Mouse (Mus musculus) urinary bladder, postnatal 25 days (tissue): ENCODE measurements around the gene Col9a2.

Experiments
- DNase-seq: peaks from one replicate; pipeline ENCODE4 v3.0.0; 2022; ENCODE audit warnings: low spot score

Col9a2 gene

GRCm38 (mm10) chr4:121039331-121040115 lies at the start of gene Col9a2:
TSS of gene Col9a2 (plus strand) at chr4:121039385.
- no peak for DNase-seq

DNA sequence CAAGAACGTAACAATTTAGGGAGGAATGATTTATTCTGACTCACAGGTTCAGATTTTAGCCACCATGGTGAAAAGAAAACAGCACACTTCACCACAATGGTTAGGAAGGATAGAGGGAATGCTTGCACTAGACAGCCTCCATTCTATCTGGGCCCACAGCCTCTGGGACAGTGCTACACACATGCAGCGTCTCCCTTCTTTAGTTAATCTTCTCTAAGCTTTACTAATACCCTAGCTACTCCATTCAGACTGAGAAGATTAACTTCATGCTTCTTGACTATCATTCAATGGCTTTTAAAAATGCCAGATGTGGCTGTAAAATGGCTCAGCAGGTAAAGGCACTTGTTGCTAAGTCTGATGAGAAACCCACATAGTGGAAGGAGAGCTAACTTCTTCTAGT lies 46.9 kb upstream of the Col9a2 start:
- DNase-seq, result no peak

- DNase-seq, result no peak
These were observed 46.2 kb upstream of the Col9a2 start for GRCm38 (mm10) chr4:120993025-120993424.

DNA sequence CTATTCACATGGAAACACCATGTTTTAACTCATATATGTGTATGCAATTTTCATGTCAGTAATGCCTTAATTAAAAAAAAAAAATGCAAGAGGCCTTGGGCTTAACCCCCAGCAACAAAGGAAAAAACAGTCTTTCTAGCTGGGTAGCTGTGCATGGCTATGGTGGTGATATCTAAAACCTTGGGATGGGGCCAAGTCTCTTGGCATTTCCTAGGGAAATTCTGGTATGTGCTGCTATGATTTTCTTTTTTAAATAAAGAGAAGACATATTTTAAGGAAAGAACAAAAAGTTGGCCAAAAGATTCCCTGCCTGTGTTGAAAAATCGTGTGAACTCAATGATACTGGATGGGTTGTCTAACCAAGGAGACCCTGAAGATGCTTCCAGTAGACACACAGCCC lies 43.3 kb upstream of the Col9a2 start:
- no peak for DNase-seq

- no peak for DNase-seq
These were observed 38.1 kb upstream of the Col9a2 start for GRCm38 (mm10) chr4:121001042-121001441.

- DNase-seq, result no peak
These were observed 37.5 kb upstream of the Col9a2 start for GRCm38 (mm10) chr4:121001659-121002058.

- DNase-seq, result no peak
These were observed 36.6 kb upstream of the Col9a2 start for GRCm38 (mm10) chr4:121002400-121003171.

GRCm38 (mm10) chr4:121003611-121004091 lies 35.5 kb upstream of the Col9a2 start:
- no peak for DNase-seq

DNA sequence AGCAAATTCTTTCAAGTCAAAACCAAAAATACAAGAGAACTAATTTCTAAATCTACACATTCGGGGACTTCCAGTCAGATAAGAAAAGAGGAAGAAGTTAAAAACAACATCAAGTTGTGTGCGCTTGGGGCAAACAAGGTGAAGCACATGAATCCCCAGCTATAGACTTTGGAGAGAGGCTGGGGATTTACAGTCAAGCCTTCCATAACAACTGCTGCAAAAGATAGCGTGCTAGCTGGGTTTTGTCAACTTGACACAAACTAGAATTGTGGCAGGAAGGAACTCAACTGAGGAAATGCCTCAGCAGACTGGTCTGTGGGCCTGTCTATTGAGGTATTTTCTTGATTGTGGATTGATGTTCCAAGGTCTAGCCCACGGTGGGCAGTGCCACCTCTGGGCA lies 34.5 kb upstream of the Col9a2 start:
- DNase-seq, result no peak

DNA sequence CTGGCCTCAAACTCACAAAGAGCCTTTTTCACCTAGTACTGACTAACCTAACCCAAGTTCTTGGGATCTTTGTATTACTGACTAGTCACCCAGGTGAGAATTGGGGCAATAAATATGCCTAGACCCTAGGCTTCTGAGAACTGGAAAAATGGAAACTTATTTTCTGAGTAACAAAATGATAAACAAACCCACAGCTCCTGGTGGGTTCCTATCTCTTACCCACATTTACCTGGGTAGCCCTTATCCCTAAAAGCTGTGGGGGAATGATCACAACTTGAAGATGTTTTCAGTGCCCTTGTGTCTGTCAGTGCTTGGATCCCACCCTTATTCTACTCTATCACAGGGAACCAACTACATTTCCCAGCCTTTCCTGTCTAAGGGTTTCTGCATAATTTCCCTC lies 32.2 kb upstream of the Col9a2 start:
- DNase-seq, result no peak

- DNase-seq, result no peak
These were observed 31.0 kb upstream of the Col9a2 start for GRCm38 (mm10) chr4:121008071-121008745.

DNA sequence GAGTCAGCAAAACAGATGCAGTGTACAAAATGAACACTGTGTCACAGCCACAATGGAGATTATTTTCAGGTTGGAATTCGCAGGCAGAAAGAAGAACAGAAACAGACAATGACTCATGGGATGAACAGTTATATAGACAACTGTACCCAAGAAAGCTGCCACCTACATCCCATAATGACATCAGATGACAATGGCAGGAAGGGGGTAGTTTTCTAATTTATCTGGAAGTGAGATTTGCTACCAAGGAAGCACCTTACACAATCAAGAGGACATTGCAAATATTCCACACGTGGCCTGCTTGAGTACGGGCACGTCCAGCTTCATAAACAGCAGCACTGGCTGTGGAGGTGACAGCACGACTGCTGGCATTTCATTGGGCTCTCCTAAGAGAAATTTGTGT lies 30.0 kb upstream of the Col9a2 start:
- no peak for DNase-seq

- no peak for DNase-seq
These were observed 28.2 kb upstream of the Col9a2 start for GRCm38 (mm10) chr4:121010770-121011549.

GRCm38 (mm10) chr4:121014594-121015267 lies 24.5 kb upstream of the Col9a2 start:
- DNase-seq, result no peak

DNA sequence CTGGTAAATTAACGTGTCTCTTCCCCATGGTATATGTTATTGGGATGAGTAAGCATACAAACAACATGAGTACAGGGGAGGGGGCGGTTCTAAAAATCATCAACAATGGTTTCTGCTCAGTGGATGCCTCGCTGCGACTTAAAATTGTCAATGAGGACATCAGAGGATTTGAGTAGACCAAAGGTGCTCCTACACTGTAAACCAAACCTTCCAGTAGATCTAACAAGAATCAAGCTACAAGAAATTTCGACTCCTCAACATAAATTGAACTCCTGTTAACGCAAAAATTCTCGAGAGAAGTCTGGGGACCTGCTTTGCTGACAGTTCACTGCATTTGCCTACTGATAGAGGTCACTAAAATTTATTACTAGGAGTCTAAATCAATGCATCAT lies 23.9 kb upstream of the Col9a2 start:
- no peak for DNase-seq

DNA sequence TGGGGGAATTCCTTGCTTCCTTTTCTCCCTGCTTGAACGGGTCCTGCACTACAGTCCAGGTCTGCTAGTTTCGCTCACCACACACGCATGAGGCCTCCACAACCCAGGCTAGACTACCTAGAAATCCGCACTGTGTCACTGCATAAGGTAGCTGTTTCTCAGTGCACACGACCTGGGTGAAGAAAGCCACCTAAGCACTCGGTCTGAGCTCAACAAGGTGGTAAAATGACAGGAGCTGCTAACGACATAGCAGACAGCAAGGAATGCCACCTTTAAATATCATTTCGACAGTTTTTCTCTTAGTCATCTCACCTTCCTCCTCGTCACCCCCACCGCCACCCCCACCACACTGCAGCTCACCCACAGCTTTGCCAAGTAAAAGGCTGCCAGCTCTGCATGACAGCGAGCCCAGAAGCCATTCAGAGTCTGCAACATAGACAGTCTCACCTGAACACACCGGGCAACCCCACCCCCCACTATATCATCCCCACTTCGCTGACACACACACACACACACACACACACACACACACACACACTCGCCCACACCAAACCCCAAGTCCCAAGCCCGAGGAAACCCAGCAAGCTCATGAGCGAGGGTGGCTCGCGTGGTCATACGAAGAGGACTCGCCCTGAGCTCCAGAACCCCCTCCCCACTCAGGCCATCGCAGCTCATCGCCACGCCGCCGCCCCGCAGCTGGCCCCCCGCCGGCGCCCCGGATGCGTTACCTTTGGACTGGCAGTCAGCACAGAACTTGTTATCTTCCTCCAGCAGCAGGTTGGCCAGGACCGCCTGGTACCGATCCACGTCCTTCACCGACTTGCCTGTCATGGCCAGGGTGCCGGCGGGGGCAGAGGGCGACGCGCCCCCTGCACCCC lies 22.9 kb upstream of the Col9a2 start:
- peak; percentile 19 for DNase-seq

DNA sequence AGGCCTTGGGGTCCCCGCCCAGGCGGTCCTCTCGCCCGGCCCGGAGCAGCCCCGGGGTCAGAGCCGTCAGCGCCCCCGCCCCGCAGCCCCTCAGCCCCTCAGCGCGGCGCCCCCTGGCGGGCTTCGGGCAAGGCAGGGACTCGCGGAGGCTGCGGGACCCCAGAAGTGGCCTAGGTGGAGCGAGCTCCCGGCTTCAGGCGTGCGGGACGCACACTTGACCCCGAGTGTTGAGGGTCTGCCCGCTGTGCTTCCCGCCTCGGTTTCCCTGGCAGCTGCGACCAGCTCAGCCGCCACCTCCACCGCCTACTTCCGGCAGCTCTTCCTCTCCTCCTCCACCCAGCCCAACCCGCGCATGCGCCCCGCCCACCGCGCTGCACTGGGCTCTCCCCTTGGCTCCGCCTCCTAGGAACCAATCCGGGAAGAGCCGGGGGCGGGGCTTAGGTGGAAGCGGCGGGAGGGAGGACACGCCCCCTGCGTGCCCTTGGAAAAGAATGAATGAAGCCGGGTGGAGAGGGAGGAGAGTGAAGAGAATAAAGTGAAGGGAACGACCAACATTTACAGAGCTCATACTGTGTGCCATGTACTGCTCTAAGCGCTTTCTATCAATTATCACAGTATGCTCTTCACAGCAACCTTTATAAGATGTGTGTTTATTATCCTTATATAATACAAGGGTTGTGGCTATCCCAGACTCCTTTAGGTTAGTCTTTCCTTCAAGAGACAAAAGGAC lies 22.1 kb upstream of the Col9a2 start, which contains the start of gene Smap2:
TSS of gene Smap2 (minus strand) at position 320 of the 730 bp plus-strand sequence.
- peak; percentile 99 for DNase-seq

DNA sequence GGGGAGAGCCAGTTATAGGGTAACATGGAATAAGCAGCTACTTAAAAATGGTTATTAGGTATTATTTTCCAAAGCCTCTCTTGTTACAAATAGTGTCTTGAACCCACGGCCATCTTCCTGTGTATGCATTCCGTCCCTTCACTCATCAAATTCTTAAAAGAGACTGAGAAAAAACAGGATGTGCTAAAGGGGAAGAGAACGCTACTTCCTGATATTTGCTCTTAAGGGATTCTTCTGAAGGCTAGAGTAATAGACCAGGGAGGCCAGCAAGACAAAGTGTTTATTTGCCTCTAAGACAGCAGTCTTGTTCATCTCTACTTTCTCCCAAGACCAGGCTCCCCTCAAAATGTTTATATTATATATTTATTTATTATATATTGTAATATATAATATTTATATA lies 20.9 kb upstream of the Col9a2 start:
- no peak for DNase-seq

DNA sequence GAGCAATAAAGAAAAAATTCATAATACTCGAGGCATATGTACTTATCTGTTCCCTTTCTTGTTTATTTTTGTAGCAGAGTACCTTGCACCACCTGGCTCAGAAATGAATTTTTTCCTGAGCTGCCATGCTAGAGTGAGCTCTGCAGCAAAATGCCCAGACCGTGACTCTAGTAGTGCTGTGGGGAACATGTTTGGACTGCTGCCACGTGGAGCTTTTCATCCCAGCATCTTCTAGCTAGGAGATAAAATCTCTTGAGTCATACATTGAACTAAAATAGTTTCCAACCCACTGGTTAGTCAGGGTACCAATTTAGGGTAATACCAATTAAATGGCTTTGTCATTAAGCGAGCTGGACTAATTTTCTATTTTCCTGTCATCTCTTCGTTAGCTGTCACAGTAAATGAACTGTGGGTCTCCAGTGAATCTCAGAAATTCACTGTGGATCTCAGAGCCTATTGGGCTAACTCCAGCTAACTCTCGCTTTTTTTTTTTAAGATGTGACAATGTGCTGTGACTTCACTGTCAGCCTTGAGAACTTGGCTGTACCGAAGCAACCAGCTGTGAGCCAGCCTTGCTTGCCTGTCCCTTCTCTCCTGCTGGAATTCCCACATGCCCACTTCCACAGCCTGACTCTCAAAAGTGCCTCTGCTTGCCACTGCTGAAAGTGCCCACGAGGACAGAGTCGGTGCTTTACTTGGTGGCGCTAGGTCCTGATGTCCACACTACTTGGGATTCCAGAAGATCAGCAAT lies 19.0 kb upstream of the Col9a2 start:
- no peak for DNase-seq
